Mouse (Mus musculus) liver, postnatal 0 days (tissue): ENCODE data around the gene BC049715.

Source experiments
- CTCF ChIP-seq: sonication (generic); IDR thresholded peaks from 2 replicates; pipeline ENCODE4 v1.5.1; 2016; ENCODE audit warnings: antibody characterized with exemption, low read depth
- EP300 ChIP-seq: IDR thresholded peaks from 2 replicates; pipeline ENCODE4 v1.6.1; 2016; ENCODE audit warnings: antibody characterized with exemption, low read depth, mild to moderate bottlenecking

DNA sequence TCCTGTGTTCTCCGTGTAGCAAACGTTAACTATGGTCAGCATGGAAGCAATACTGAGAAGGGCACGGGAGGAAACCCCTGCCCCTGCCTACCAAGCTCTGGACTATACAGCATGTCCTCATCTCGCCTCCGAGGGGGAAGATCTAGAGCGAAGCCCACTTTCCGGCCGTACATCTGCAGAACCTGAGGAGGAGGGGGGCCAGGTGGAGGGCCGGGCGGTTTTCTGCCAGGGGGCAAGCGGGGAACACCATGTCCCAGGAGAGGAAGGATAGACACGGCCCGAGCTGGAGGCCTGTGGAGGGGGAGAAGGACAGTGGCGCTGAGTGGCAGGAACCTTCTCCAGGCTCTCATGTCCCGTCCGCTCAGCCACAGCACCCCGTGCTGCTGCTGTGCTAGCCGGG lies 6.3 kb upstream of the BC049715 start:
- no peak for TF ChIP-seq CTCF
- TF ChIP-seq EP300 = no peak
